Mouse (Mus musculus) spleen, adult 2 months (tissue): ENCODE measurements around the gene Sema6b. TPM values are rescaled to one million over a fixed set of nuclear protein-coding genes. Genes with fewer than 3 reads are reported as not detected.
A peak's percentile ranks its signal among the peaks of the same experiment; 100 is the strongest.

ENCODE experiments used
- DNase-seq, 2 experiments: peaks; one replicate each; pipeline versions ENCODE4 v3.0.0 to v3.0.0-alpha.2; 2012 to 2021; ENCODE audit warnings: low spot score in 2 of 2, low read depth in 1 of 2
- H3K27ac ChIP-seq: fragments of 200-500 bp; 2 replicates; pipeline ENCODE4 v1.5.1; 2012; ENCODE audit warnings: low read length, inconsistent platforms; ENCODE audit not compliant: insufficient read depth
- H3K27me3 ChIP-seq: fragments of 200-500 bp; 2 replicates; pipeline ENCODE4 v1.6.1; 2012; ENCODE audit warnings: mild to moderate bottlenecking, moderate library complexity, low read length, inconsistent platforms; ENCODE audit not compliant: control insufficient read depth, insufficient read depth
- H3K36me3 ChIP-seq: fragments of 200-500 bp; 2 replicates; pipeline ENCODE4 v1.6.1; 2012; ENCODE audit warnings: mild to moderate bottlenecking, low read length, inconsistent platforms; ENCODE audit not compliant: control insufficient read depth, insufficient read depth
- H3K4me1 ChIP-seq: fragments of 200-500 bp; 2 replicates; pipeline ENCODE4 v1.6.1; 2011; ENCODE audit warnings: inconsistent platforms; ENCODE audit not compliant: control insufficient read depth, insufficient read depth, insufficient read length
- H3K4me3 ChIP-seq: fragments of 200-500 bp; 2 replicates; pipeline ENCODE4 v1.5.1; 2011; ENCODE audit warnings: mild to moderate bottlenecking, inconsistent platforms; ENCODE audit not compliant: insufficient read depth, insufficient read length; ENCODE audit errors: extremely low read depth
- CTCF ChIP-seq: fragments of 200-500 bp; IDR thresholded peaks from 2 replicates; pipeline ENCODE4 v1.5.1; 2011; ENCODE audit warnings: mild to moderate bottlenecking, inconsistent platforms; ENCODE audit not compliant: insufficient read depth, insufficient read length, insufficient replicate concordance; ENCODE audit errors: extremely low read depth
- POLR2A ChIP-seq: fragments of 200-500 bp; IDR thresholded peaks from 2 replicates; pipeline ENCODE4 v1.6.1; 2011; ENCODE audit warnings: low read depth, low read length, inconsistent platforms
- WGBS: fragments of 180-500 bp; shearing (Covaris S2); methylation state at CpG from one replicate; pipeline ENCODE4 v1.1.7; 2018; 5-methylcytosine and 5-hydroxymethylcytosine counted together
- polyA plus RNA-seq: library from polyadenylated mRNA; depleted of rRNA; stranded (reverse); fragments of >200 nt; gene quantifications from 2 replicates; pipeline ENCODE4 v1.2.3, GENCODE M21; 2012

Sema6b gene
- polyA plus RNA-seq, 1 experiment: 9.1 TPM

DNA sequence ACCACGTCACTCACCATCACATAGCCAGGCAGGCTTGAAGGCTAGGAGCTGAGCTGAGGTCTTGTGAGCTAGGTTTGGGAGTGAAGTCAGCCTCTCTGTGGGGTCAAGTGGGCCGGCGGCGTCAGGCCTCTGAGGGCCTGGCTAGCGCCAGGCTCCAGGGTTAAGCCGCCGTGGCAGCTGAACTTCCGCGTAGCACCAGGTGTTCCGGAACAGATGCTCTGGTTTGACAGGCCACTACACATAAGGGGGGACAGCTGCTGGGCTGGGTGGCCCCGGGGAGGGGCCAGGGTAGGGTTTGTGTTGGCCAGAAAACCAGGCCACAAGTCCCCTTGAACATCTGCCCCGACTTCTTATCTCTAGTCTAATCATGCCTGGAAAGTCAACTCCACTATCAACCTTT, 7.3 kb upstream of the Sema6b start:
- WGBS: 51% methylated on average over 12 of the region's 12 CpGs
- Histone ChIP-seq H3K36me3 (no peaks in the 10 kb centered on the region), H3K4me3 (no peak overlapping the region), H3K27ac (no peak overlapping the region), H3K27me3 (no peaks in the 10 kb centered on the region), H3K4me1 (peaks cover 6% of the 10 kb centered on the region)
- DNase-seq: no peak
- no peak for TF ChIP-seq CTCF
- no peak for TF ChIP-seq POLR2A

DNA sequence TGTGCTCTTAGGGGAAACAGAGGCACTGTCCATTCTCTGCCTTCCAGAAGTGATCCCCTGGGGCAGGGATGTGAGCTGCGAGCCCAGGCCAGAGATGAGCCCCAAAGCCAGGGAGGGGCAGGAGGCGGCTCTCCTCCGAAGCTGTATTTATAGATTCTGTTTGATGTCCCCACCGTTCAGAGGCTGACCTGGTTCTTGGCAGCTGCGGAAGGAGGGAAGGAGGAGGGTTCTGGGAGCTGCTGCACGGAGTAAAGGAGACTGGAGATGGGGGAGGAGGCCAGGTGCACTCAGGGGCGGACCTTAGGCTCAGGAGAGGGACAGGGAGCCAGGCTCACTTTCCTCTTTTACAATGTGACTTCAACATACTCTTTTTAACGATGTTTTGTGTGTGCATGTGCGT, 6.0 kb upstream of the Sema6b start:
- H3K27ac ChIP-seq: no peak overlapping the region
- 59% methylated on average over 9 of the region's 9 CpGs for WGBS
- no peak for TF ChIP-seq CTCF
- TF ChIP-seq POLR2A: no peak
- DNase-seq: no peak
- 0 out of 2 replicates have a peak, but pooled peaks cover 1% of the 10 kb centered on the region for H3K27me3 ChIP-seq
- no peaks in the 10 kb centered on the region for H3K36me3 ChIP-seq
- H3K4me1 ChIP-seq: peaks cover 6% of the 10 kb centered on the region
- H3K4me3 ChIP-seq: no peak overlapping the region

DNA sequence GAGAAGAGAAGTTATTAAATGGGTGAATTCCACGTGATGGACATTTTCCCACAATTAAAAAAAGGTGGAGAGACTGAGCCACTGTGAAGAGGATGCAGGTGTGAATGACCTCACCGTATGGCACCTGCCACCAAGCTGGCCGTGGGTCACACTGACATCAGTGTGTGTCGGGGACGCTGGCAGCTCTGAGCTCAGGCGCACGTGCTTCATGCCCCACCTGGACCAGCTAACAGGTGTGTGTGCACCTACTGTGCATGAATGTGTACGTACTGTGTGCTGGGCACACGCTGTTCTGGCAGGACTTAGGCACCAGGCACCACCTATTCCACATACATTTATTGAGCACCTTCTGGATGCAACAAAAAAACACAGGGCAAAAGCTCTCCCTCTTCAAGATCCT, 4.4 kb upstream of the Sema6b start:
- peaks cover 10% of the 10 kb centered on the region for H3K4me1 ChIP-seq
- no peak overlapping the region for H3K27ac ChIP-seq
- TF ChIP-seq CTCF: no peak
- no peak for TF ChIP-seq POLR2A
- H3K36me3 ChIP-seq: no peaks in the 10 kb centered on the region
- H3K4me3 ChIP-seq: no peak overlapping the region
- H3K27me3 ChIP-seq: peaks cover 13% of the 10 kb centered on the region
- WGBS: 71% methylated on average over 9 of the region's 9 CpGs
- DNase-seq: no peak

DNA sequence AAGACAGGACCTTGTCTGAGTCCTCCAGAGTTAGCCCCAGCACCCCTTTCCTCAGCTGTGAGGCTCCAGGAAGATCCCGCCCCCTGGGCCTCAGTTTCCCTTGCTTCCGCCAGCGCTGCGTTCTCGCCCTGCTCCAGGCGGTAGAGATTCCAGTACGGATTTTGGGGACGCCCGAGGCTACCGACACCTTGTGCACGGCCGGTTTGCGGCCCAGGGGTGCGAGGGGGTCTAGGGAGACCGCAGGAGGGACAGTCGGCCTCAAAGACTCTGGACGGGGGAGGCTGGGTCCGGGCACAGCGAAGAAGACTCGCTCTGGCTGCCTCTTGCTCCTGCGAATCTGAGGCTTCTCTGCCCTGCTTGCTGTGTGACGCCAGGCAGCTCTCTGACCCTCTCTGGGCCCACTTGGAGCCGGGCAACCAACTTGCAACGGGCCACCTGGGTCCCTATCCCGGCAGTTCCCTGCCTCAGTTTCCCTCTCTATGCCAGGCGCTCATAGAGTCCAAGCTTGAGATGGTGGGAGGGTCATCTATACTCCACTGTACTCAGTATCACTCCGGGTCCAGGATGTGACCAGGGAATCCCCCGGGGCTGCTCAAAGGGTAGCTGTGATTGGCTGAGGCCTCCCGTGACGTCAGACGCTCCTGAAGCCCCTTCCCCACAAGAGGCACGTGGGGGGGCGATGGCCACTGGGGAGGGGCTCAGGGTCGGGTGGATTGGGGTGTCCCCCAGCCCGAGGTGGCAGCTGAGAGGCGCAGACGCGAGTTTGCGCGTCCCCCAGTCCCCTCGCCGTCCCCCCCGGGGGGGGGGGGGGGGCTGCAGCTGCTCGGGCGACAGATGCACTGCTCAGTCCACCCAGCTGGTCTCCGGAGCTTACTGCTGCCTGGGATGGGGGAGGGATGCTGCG, 1.8 kb upstream of the Sema6b start:
- Histone ChIP-seq H3K27me3 (peaks cover 17% of the 10 kb centered on the region), H3K36me3 (no peaks in the 10 kb centered on the region), H3K4me1 (peaks cover 3% of the 10 kb centered on the region), H3K27ac (no peak overlapping the region), H3K4me3 (peak overlapping the region; percentile 25)
- TF ChIP-seq POLR2A: no peak
- no peak for TF ChIP-seq CTCF
- 7% methylated on average over 47 of the region's 47 CpGs for WGBS
- no peak for DNase-seq

DNA sequence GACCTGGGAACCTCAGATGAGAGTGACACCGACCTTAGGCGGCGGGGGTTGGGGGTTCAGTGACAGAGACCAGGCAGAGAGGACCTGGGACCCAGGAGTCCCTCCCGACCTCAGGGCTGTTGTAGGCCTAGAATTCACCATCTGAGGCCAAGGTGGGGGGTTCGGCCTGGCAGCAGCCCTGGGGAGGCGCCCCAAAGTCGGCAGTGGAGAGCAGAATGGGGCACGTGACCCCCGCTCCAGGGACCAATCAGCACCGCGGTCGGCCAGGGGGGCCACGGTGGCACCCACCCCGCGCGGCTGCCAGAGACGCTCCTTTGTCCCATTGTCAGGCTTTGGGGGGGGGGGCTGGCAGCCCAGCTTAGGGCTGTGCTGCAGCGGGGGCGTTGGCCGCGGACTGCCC, 788 bp downstream of the Sema6b start:
- H3K27ac ChIP-seq: no peak overlapping the region
- H3K27me3 ChIP-seq: peaks cover 17% of the 10 kb centered on the region
- no peaks in the 10 kb centered on the region for H3K36me3 ChIP-seq
- H3K4me1 ChIP-seq: peaks cover 3% of the 10 kb centered on the region
- DNase-seq: no peak
- WGBS: 30% methylated on average over 18 of the region's 21 CpGs
- peak overlapping the region; percentile 48; the same call in 1 of the 2 replicates for H3K4me3 ChIP-seq
- TF ChIP-seq CTCF (no peak), POLR2A (no peak)

DNA sequence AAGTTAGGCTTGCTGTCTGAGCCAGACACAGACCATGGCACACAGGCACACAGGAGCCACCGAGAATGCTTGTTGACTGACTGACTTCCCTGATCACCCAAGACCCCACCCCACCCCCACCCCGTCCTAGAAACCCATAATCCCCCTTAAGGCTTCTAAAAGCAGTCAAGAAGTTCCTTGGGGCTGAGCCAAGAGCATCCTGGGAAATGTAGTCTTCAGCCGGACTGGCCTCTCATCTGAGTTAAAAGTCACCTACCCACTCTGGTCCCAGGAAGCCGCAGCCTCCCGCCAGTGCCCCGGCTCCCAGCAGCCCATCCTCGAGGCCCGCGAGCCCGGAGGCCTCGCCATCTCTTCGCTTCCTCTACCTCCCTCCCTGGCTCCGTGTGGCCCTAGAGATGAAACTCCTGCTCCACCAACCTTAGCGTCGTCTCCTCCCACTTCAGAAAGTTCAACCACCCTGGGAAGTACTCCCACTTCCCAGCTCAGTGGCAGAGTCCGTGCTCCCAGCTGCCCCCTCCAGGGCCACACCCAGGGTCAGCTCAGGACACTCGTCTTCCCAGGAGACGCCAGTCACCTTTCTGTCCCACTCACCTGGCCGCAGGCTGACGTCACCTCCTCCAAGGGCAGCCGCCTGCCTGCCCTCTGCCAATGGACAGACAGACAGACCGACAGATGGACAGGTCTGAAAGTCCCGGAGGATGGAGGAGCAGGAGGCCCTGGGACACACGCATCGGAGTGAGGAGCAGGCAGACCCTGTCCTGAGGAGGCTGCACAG, 2.1 kb downstream of the Sema6b start:
- no peaks in the 10 kb centered on the region for H3K36me3 ChIP-seq
- WGBS: 73% methylated on average over 25 of the region's 25 CpGs
- no peak overlapping the region for H3K4me3 ChIP-seq
- no peak for DNase-seq
- peaks cover 8% of the 10 kb centered on the region for H3K4me1 ChIP-seq
- H3K27me3 ChIP-seq: peaks cover 17% of the 10 kb centered on the region
- H3K27ac ChIP-seq: no peak overlapping the region
- TF ChIP-seq POLR2A (no peak), CTCF (no peak)

DNA sequence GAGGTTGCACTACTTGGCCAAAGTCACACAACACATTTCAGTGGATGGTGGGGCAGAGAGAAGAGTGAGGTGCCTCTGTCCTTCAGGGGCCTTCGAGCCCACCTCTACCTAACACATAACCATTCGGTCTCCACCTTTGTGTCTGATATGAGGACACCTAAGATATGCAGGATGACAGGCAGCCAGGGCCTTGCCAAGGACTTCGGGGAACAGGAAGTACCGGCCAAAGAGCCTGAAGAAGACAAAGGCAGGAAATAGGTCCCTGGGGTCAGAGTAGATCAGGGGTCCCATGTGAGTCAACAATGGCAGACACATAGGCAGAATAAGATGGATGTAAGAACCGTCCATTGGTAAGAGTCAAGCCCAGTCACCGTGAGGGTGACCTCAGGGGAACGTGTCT, 3.6 kb downstream of the Sema6b start:
- WGBS: 80% methylated on average over 7 of the region's 7 CpGs
- H3K27ac ChIP-seq: no peak overlapping the region
- H3K4me1 ChIP-seq: peaks cover 8% of the 10 kb centered on the region
- peaks cover 17% of the 10 kb centered on the region for H3K27me3 ChIP-seq
- DNase-seq: no peak
- TF ChIP-seq CTCF (no peak), POLR2A (no peak)
- no peak overlapping the region for H3K4me3 ChIP-seq
- H3K36me3 ChIP-seq: no peaks in the 10 kb centered on the region
